Mouse (Mus musculus): ENCODE results near the gene Cyp11a1. TPM values are rescaled to one million over a fixed set of nuclear protein-coding genes. Genes with fewer than 3 reads are reported as not detected.

The Cyp11a1 gene
- 0.19 and 0.45 TPM in 2 replicates for polyA plus RNA-seq (2016; fragmentation: Nextera tagmentation; extraction: Ambion mirVana)

GRCm38 (mm10) chr9:58005753-58006461 is at the start of gene Cyp11a1:
Gene Cyp11a1, plus strand, starts transcription at chr9:58006411.
- Histone ChIP-seq H3K27ac (no peak within 1 kb of the TSS), H3K9me3 (no peaks in the 10 kb centered on the region), H3K4me3 (replicated peaks) (no peak within 1 kb of the TSS), H3K27me3 (peaks cover 4% of the 10 kb centered on the region), H3K36me3 (replicated peaks) (no peaks in the 10 kb centered on the region), H3K9ac (no peak within 1 kb of the TSS), H3K4me1 (peaks cover 16% of the 10 kb centered on the region), H3K4me2 (no peak within 1 kb of the TSS)
- ATAC-seq (ENCODE audit: low FRiP score), result no peak
- 87% methylated on average over 16 of the region's 16 CpGs for WGBS

GRCm38 (mm10) chr9:57956838-57957236 is 49.4 kb upstream of the Cyp11a1 start:
- ATAC-seq (ENCODE audit: low FRiP score), result no peak
- Histone ChIP-seq H3K4me1 (no peaks in the 10 kb centered on the region; the same call in none of the 2 replicates), H3K9ac (no peak overlapping the region), H3K4me3 (replicated peaks) (no peak overlapping the region), H3K27ac (no peak overlapping the region), H3K4me2 (no peak overlapping the region), H3K9me3 (no peaks in the 10 kb centered on the region), H3K36me3 (replicated peaks) (peaks cover 16% of the 10 kb centered on the region), H3K27me3 (0 out of 2 replicates have a peak, but pooled peaks cover 4% of the 10 kb centered on the region)
- 83% methylated on average over 5 of the region's 5 CpGs for WGBS

DNA sequence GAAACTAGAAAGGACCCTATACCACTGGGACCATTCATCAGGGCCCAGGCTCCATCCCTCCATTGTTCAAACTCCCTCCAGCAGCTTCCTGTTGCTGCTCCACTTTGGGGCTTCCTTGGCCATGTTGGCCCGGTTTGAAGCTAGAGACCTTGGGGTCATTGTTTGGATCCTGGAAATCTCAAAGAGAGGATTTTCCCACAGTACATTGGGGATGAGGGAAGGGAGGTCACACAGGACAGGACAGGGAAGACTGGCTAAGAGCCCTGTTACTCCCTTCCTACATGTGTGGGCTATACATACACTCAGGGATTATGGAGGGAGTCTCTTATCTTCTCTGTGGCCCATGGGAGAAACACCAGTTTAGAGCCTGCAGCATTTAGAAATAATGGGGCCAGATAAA is 47.6 kb upstream of the Cyp11a1 start:
- H3K4me1 ChIP-seq, result no peaks in the 10 kb centered on the region; the same call in 1 of the 2 replicates
- ATAC-seq (ENCODE audit: low FRiP score), result no peak
- H3K9me3 ChIP-seq, result no peaks in the 10 kb centered on the region
- no peak overlapping the region for H3K4me2 ChIP-seq
- peaks cover 16% of the 10 kb centered on the region for H3K36me3 ChIP-seq (replicated peaks)
- H3K27me3 ChIP-seq, result 0 out of 2 replicates have a peak, but pooled peaks cover 2% of the 10 kb centered on the region
- no peak overlapping the region for H3K4me3 ChIP-seq (replicated peaks)
- 63% methylated on average over 1 of the region's 1 CpGs for WGBS
- H3K27ac ChIP-seq, result no peak overlapping the region
- H3K9ac ChIP-seq, result no peak overlapping the region

- H3K4me1 ChIP-seq, result no peaks in the 10 kb centered on the region; the same call in 1 of the 2 replicates
- peaks cover 16% of the 10 kb centered on the region for H3K36me3 ChIP-seq (replicated peaks)
- H3K4me3 ChIP-seq (replicated peaks), result no peak overlapping the region
- H3K27me3 ChIP-seq, result no peaks in the 10 kb centered on the region
- no peak overlapping the region for H3K9ac ChIP-seq
- ATAC-seq (ENCODE audit: low FRiP score), result no peak
- no peak overlapping the region for H3K27ac ChIP-seq
- H3K4me2 ChIP-seq, result no peak overlapping the region
- H3K9me3 ChIP-seq, result no peaks in the 10 kb centered on the region
- 76% methylated on average over 10 of the region's 10 CpGs for WGBS
These were observed 46.8 kb upstream of the Cyp11a1 start for GRCm38 (mm10) chr9:57959399-57959798.

DNA sequence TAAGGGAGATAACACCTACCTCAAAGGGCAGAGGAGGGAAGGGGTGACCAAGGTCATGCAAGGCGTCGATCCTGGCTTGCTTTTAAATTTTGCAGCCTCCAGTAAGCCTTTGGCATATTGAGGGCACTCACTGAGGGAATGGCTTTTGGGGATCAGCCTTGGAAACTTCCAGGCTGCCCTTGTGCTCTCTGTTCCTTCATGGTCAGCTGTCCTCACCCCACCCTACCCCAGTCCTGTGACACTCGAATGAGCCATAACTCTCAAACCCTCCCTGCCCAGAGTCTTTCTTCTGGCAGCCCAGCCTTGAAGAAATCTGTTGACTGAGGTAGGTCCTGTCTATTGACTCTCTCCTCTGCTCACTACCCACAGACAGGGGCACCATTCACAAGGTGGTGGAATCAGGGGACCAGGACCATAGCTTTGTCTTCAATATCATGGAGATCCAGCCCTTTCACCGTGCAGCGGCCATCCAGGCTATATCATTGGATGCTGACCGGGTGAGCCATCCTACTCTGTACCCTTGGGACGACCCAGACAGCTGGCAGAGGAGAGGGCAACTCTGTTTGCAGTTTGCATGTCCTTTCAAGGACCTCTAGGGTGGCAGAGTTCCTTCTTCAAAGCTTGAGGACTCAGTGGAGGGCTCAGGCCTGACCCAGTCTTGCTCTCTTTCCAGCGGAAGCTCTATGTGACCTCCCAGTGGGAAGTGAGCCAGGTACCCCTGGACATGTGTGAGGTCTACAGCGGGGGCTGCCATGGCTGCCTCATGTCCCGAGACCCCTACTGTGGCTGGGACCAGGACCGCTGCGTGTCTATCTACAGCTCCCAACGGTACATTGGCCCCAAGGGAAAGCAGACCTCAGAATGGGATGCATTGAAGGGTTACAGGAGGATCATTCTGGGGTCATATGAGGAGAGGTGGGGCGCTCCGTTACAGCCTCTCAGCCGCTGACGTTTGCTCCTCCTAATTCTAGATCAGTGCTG is 46.0 kb upstream of the Cyp11a1 start:
- no peak overlapping the region for H3K4me2 ChIP-seq
- peaks cover 16% of the 10 kb centered on the region for H3K36me3 ChIP-seq (replicated peaks)
- no peaks in the 10 kb centered on the region for H3K27me3 ChIP-seq
- WGBS, result 92% methylated on average over 17 of the region's 17 CpGs
- H3K9me3 ChIP-seq, result no peaks in the 10 kb centered on the region
- no peak for ATAC-seq (ENCODE audit: low FRiP score)
- no peaks in the 10 kb centered on the region; the same call in none of the 2 replicates for H3K4me1 ChIP-seq
- H3K27ac ChIP-seq, result no peak overlapping the region
- no peak overlapping the region for H3K4me3 ChIP-seq (replicated peaks)
- H3K9ac ChIP-seq, result no peak overlapping the region

DNA sequence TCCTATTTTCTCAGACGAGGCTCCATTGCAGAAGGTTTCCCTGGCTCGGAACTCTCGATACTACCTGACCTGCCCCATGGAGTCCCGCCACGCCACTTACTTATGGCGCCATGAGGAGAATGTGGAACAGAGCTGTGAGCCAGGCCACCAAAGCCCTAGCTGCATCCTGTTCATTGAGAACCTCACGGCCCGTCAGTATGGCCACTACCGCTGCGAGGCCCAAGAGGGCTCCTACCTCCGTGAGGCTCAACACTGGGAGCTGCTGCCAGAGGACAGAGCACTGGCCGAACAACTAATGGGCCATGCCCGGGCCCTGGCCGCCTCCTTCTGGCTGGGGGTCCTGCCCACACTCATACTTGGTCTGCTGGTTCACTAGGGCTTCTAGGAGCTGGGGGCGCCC is 45.0 kb upstream of the Cyp11a1 start:
- ATAC-seq (ENCODE audit: low FRiP score), result no peak
- WGBS, result 86% methylated on average over 15 of the region's 15 CpGs
- H3K36me3 ChIP-seq (replicated peaks), result peaks cover 16% of the 10 kb centered on the region
- no peaks in the 10 kb centered on the region; the same call in none of the 2 replicates for H3K4me1 ChIP-seq
- H3K4me2 ChIP-seq, result no peak overlapping the region
- no peak overlapping the region for H3K27ac ChIP-seq
- no peaks in the 10 kb centered on the region for H3K27me3 ChIP-seq
- H3K4me3 ChIP-seq (replicated peaks), result no peak overlapping the region
- no peak overlapping the region for H3K9ac ChIP-seq
- H3K9me3 ChIP-seq, result no peaks in the 10 kb centered on the region

DNA sequence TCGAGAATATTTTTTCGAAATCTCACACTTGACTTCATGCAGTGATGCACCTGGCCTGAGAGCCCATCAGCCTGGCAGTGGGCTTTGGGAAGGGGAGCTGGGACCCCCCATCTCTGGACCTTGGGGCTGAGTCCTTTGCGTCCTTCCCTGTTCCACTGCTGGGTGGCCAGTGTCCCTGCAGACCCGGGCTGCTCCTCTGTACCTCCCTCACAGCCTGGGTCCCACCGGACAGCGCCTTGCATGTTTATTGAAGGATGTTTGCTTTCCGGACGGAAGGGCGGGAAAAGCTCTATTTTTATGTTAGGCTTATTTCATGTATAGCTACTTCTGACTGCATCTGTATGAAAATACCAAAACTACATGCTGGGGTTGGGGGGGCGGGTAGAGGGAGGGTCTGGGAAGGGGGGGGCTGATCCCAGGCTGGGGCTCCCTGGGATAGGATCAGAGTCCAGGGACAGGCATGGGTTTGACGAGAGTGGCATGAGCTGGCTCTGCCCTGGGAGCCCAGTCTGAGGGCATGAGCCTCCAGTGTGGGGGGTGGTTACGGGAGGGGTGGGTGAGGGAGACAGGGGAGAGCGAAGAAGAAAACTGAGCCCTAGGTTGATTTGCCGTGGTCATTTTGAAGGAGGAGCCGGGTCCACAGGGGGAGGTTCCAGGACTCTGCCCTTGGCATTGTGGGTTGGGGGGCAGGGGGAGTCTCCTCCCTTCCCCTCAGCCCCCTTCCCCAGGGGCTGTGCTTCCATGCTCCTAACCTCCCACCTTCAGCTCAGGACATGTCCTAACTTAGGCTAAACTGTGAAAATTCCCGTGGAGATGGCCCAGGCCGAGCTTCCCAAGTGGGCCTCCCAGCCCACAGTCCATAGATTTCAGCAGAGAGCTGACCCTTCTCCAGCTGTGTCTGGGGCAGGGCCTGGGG is 44.1 kb upstream of the Cyp11a1 start:
- H3K9me3 ChIP-seq, result no peaks in the 10 kb centered on the region
- H3K27ac ChIP-seq, result no peak overlapping the region
- H3K4me1 ChIP-seq, result no peaks in the 10 kb centered on the region; the same call in none of the 2 replicates
- no peak for ATAC-seq (ENCODE audit: low FRiP score)
- 75% methylated on average over 16 of the region's 17 CpGs for WGBS
- H3K27me3 ChIP-seq, result no peaks in the 10 kb centered on the region
- no peak overlapping the region for H3K4me2 ChIP-seq
- no peak overlapping the region for H3K4me3 ChIP-seq (replicated peaks)
- no peak overlapping the region for H3K9ac ChIP-seq
- peaks cover 13% of the 10 kb centered on the region for H3K36me3 ChIP-seq (replicated peaks)

DNA sequence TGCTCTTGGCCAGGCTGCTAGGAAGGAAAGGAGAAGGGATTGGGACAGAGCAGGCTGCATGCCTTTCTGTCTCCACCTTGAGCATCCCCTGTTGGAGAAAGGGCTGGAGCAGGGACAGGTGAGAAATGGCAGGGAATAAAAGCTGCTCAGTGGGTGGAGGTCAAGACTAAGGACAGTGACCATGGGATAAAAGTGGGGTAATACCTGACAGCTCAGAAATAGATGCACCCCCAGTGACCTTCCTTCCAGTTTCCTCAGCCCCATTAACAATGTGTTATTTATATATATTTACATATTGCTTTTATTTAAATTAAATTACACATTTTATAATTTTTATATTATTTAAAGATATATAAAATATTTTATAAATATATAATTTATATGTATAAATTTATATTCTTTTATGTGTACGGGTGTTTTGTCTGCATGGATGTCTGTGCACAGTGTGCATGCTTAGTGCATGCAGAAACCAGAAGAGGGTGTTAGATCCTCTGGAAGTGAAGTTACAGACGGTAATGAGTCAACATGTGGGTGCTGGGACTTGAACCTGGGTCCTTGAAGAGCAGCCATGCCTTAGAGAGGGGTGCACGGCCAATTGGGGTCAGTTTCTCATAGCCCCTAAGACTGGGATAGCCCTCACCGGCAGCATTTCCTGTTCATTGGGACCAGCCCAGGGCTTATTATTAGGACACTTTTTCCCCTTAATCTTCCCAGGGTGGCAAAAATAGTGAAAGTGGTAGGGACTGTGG is 42.8 kb upstream of the Cyp11a1 start:
- Histone ChIP-seq H3K4me2 (no peak overlapping the region), H3K4me1 (no peaks in the 10 kb centered on the region; the same call in none of the 2 replicates), H3K27me3 (no peaks in the 10 kb centered on the region), H3K9ac (no peak overlapping the region), H3K9me3 (no peaks in the 10 kb centered on the region), H3K36me3 (replicated peaks) (peaks cover 8% of the 10 kb centered on the region), H3K4me3 (replicated peaks) (no peak overlapping the region), H3K27ac (no peak overlapping the region)
- WGBS, result 91% methylated on average over 4 of the region's 4 CpGs
- no peak for ATAC-seq (ENCODE audit: low FRiP score)

- Histone ChIP-seq H3K9ac (no peak overlapping the region), H3K27ac (no peak overlapping the region), H3K27me3 (no peaks in the 10 kb centered on the region), H3K4me2 (no peak overlapping the region), H3K4me3 (replicated peaks) (no peak overlapping the region), H3K4me1 (no peaks in the 10 kb centered on the region; the same call in none of the 2 replicates), H3K9me3 (no peaks in the 10 kb centered on the region), H3K36me3 (replicated peaks) (peaks cover 8% of the 10 kb centered on the region)
- ATAC-seq (ENCODE audit: low FRiP score), result no peak
- 86% methylated on average over 5 of the region's 5 CpGs for WGBS
These were observed 42.2 kb upstream of the Cyp11a1 start for GRCm38 (mm10) chr9:57963998-57964395.

DNA sequence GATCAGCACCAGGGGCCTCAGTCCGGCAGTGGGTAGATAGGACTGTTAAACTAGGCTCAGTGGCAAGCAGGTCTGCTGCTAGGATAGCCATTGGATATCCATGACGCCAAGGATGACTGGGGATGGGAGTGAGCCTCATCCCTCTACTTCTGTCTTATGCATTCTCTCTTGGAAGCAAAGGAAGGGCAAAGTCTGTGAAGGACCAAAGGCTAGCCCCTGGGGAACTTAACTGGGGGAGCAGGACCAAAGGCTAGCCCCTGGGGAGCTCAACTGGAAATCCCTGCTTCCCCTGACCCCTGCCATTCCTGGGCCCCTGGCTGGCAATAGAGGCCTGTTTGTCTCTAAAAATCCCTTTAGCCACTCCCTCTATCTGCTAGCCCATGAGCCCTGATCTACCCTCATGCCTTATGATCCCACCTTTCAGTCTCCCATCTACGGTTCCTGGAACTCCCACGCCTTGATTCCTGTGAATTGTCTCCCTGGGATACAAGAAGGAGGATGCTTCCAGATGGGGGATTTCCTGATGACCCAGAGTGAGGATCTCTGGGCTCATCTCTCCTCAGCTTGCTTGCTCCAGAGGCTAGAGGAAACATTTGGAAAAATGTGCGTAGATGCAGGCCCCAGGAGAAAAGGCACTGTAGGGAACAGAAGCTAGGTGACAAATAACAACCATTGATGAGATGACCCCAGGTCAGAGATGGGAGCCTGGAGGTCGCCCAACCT is 41.5 kb upstream of the Cyp11a1 start:
- Histone ChIP-seq H3K9me3 (no peaks in the 10 kb centered on the region), H3K36me3 (replicated peaks) (peaks cover 8% of the 10 kb centered on the region), H3K27me3 (no peaks in the 10 kb centered on the region), H3K9ac (no peak overlapping the region), H3K4me2 (no peak overlapping the region), H3K4me1 (no peaks in the 10 kb centered on the region; the same call in none of the 2 replicates), H3K27ac (no peak overlapping the region), H3K4me3 (replicated peaks) (no peak overlapping the region)
- ATAC-seq (ENCODE audit: low FRiP score), result no peak
- WGBS, result 78% methylated on average over 6 of the region's 6 CpGs
